Mouse (Mus musculus) cerebellum, postnatal 10 days (tissue): ENCODE data around the gene Snx8.
A peak's percentile ranks its signal among the peaks of the same experiment; 100 is the strongest.
"Not testable (repeated sequence)": the region's sequence is repeated elsewhere in the genome, so short reads cannot be mapped to it uniquely, and the experiment has no call there.

Experiments used
- DNase-seq, 2 experiments: peaks; one replicate each; pipeline ENCODE4 v3.0.0; 2021; ENCODE audit warnings: mixed read lengths in 2 of 2

The Snx8 gene

GRCm38 (mm10) chr5:140383559-140383958, 5.5 kb downstream of the Snx8 start:
- DNase-seq, result no peak

- no peak for DNase-seq
Measured at GRCm38 (mm10) chr5:140382688-140383087, 6.4 kb downstream of the Snx8 start.

GRCm38 (mm10) chr5:140381156-140381555, 7.9 kb downstream of the Snx8 start:
- no peak for DNase-seq

GRCm38 (mm10) chr5:140379299-140379698, 9.8 kb downstream of the Snx8 start:
- peak in 1 of 2 experiments; percentile 26 for DNase-seq

GRCm38 (mm10) chr5:140378121-140378853, 10.8 kb downstream of the Snx8 start:
- DNase-seq, result peak; percentile 48 to 50

DNA sequence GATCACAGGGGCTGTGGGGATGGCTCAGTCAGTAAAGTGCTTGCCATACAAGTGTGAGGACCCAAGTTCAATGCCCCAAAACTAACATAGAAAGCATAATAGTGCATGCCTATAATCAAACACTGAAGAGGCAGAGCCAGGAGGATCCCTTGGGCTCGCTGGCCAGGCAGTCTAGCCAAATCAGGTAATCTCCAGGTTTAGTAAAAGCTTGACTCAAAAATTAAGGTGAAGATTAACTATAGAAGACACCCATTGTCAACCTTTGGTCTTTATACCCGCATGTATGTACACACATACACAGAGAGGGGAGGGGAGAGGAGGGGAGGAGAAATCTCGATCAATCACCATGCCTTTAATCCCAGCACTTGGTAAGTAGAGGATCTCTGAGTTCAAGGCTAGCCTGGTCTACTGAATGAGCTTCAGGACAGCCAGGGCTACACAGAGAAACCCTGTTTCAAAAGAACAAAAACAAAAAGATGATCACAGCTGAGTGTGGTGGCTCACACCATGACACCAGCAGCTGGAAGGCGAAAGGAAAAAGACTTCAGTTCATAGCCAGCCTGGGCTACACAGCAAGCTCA, 13.7 kb downstream of the Snx8 start:
- DNase-seq, result no peak

GRCm38 (mm10) chr5:140374226-140374625, 14.8 kb downstream of the Snx8 start:
- no peak for DNase-seq

- no peak for DNase-seq
Measured at GRCm38 (mm10) chr5:140373711-140374110, 15.4 kb downstream of the Snx8 start.

GRCm38 (mm10) chr5:140371671-140372070, 17.4 kb downstream of the Snx8 start:
- DNase-seq, result no peak

DNA sequence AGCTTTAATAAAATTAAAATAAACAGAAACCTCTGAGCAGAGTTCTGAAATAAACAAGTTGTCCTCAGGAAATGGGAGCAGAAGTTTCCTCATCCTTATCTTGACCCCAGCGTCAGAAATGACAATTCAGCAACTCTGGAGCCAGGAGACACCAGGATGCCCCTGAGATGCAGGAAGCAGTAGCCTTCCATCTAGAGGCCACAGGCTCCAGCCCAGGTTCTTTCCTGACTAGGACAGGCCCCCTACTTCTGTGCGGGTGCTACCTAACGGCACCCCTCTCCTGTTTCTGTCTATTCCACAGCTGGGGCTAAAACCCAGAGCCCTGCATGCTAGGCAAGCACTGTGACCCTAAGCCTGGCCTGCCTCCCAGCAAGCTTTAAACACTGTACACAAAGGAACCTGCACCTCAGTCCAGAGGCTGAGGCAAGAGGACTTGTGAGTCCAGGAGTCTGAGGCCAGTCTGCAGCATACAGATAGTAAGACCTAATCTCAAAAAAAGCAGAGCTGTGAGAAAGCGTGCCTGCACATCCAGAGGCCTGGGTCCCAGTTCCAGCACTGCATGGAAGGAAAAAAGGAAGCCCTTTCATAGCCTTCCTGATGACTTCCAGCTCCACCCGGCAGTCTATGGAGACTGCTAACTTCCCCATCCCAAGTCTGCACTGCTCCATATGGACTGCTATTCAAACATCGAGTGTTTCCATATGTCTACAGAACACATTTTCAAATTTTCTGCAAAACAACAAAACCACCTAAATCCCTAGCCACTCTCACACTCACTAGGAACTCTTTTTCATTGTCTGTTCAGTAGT, 18.4 kb downstream of the Snx8 start:
- DNase-seq, result no peak

- DNase-seq, result no peak
Measured at GRCm38 (mm10) chr5:140369466-140369865, 19.6 kb downstream of the Snx8 start.

- no peak for DNase-seq
Measured at GRCm38 (mm10) chr5:140368926-140369325, 20.1 kb downstream of the Snx8 start.

- DNase-seq, result not testable (repeated sequence)
Measured at GRCm38 (mm10) chr5:140368126-140368525, 20.9 kb downstream of the Snx8 start.

- no peak for DNase-seq
Measured at GRCm38 (mm10) chr5:140364415-140364814, 24.6 kb downstream of the Snx8 start.

GRCm38 (mm10) chr5:140359930-140360674, 29.0 kb downstream of the Snx8 start:
- DNase-seq, result no peak

- DNase-seq, result no peak
Measured at GRCm38 (mm10) chr5:140357466-140357865, 31.6 kb downstream of the Snx8 start.

GRCm38 (mm10) chr5:140355934-140356333, 33.1 kb downstream of the Snx8 start:
- no peak for DNase-seq

DNA sequence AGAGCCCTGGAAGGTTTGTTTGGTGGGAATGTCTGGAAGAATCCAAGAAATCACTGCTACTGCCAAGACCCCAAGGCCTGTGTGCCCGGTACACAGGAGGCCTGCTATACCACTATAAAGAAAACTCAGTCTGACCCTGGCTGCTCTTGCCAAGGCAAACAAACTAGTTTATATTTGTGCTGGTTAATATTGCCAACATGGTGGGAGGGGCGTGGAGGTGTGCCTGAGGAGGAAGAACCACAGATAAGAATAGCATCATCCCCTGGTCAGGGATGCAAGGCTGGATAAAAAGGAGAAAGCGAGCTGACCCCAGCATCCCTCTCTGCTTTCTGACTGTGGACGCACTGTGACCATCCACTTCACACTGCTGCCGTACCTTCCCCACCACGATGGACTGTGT, 36.7 kb downstream of the Snx8 start:
- no peak for DNase-seq

- DNase-seq, result no peak
Measured at GRCm38 (mm10) chr5:140350731-140351497, 38.1 kb downstream of the Snx8 start.

DNA sequence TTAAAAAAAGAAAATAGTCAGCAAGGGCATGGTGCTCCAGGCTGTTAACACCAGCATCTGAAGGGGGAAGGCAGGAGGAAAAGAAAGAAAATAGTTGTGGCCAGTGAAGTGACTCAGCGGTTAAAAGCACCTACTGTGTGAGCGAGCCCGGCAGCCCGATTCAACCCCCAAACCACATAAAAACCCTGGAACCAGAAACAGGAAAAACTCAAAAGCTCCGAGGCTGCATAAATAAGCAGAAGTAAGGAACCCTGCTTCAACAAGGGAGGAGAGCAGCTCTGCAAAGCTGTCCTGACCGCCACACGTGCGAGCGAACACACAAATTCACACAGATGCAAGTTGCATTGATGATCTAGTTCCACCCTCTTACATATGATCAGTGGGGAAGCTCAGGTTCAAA, 39.2 kb downstream of the Snx8 start:
- no peak for DNase-seq

- DNase-seq, result no peak
Measured at GRCm38 (mm10) chr5:140346050-140346449, 43.0 kb downstream of the Snx8 start.

- DNase-seq, result no peak
Measured at GRCm38 (mm10) chr5:140345244-140345643, 43.8 kb downstream of the Snx8 start.
